Mouse (Mus musculus) adrenal gland, postnatal 14 days (tissue): ENCODE measurements at regions not wholly inside any gene's neighbourhood (a gene's known extent, or its start where the extent isn't known, plus 50 kb on each side); places are given as distances from the start of the nearest gene placed in this dataset.
"Not testable (repeated sequence)": the region's sequence is repeated elsewhere in the genome, so short reads cannot be mapped to it uniquely, and the experiment has no call there.

Source experiments
- DNase-seq: peaks from one replicate; pipeline ENCODE4 v3.0.0; 2021; ENCODE audit warnings: mixed read lengths

GRCm38 (mm10) chr17:62286086-62287080 lies 594.7 kb downstream of the Efna5 start:
- DNase-seq, result no peak

GRCm38 (mm10) chr17:62280201-62280600 lies 600.9 kb downstream of the Efna5 start:
- DNase-seq, result no peak

GRCm38 (mm10) chr17:62271399-62271798 lies 609.7 kb downstream of the Efna5 start:
- no peak for DNase-seq

- DNase-seq, result no peak
These were observed 611.8 kb downstream of the Efna5 start for GRCm38 (mm10) chr17:62269279-62269678.

GRCm38 (mm10) chr17:62253448-62253847 lies 627.7 kb downstream of the Efna5 start:
- no peak for DNase-seq

- no peak for DNase-seq
These were observed 633.1 kb downstream of the Efna5 start for GRCm38 (mm10) chr17:62248011-62248410.

GRCm38 (mm10) chr17:62246650-62247049 lies 634.5 kb downstream of the Efna5 start:
- DNase-seq, result no peak

- no peak for DNase-seq
These were observed 650.2 kb downstream of the Efna5 start for GRCm38 (mm10) chr17:62230939-62231338.

- DNase-seq, result no peak
These were observed 670.6 kb downstream of the Efna5 start for GRCm38 (mm10) chr17:62210441-62211025.

- DNase-seq, result no peak
These were observed 678.5 kb downstream of the Efna5 start for GRCm38 (mm10) chr17:62202658-62203057.

GRCm38 (mm10) chr17:62200491-62200890 lies 680.6 kb downstream of the Efna5 start:
- DNase-seq, result no peak

- DNase-seq, result no peak
These were observed 681.6 kb downstream of the Efna5 start for GRCm38 (mm10) chr17:62199559-62199958.

GRCm38 (mm10) chr17:62178612-62179210 lies 702.4 kb downstream of the Efna5 start:
- no peak for DNase-seq

- no peak for DNase-seq
These were observed 704.8 kb downstream of the Efna5 start for GRCm38 (mm10) chr17:62176336-62176735.

GRCm38 (mm10) chr17:62172305-62172704 lies 708.8 kb downstream of the Efna5 start:
- no peak for DNase-seq

GRCm38 (mm10) chr17:62171532-62171931 lies 709.6 kb downstream of the Efna5 start:
- no peak for DNase-seq

GRCm38 (mm10) chr17:62161457-62161856 lies 719.7 kb downstream of the Efna5 start:
- no peak for DNase-seq

GRCm38 (mm10) chr17:62160301-62160700 lies 720.8 kb downstream of the Efna5 start:
- DNase-seq, result no peak

GRCm38 (mm10) chr17:62135050-62135449 lies 746.1 kb downstream of the Efna5 start:
- DNase-seq, result no peak

GRCm38 (mm10) chr17:62111703-62112102 lies 769.4 kb downstream of the Efna5 start:
- DNase-seq, result not testable (repeated sequence)

GRCm38 (mm10) chr17:62109052-62109451 lies 772.1 kb downstream of the Efna5 start:
- no peak for DNase-seq

- no peak for DNase-seq
These were observed 797.8 kb downstream of the Efna5 start for GRCm38 (mm10) chr17:62083281-62083680.

- peak; percentile 3 for DNase-seq
These were observed 803.5 kb downstream of the Efna5 start for GRCm38 (mm10) chr17:62077604-62078003.
